Mouse (Mus musculus) megakaryocyte-erythroid progenitor cell, adult 5 weeks (primary cell): ENCODE data around the gene Zbtb2. TPM values are rescaled to one million over a fixed set of nuclear protein-coding genes. Genes with fewer than 3 reads are reported as not detected.

Experiments
- polyA plus RNA-seq: library from polyadenylated mRNA; stranded (reverse); fragments of >175 nt; gene quantifications from 2 replicates; pipeline ENCODE4 v1.2.3, GENCODE M21; 2012

Zbtb2 gene
- polyA plus RNA-seq = 16.6 and 21.1 TPM in 2 replicates

GRCm38 (mm10) chr10:4387701-4388383 is at the start of gene Zbtb2:
Gene Zbtb2 (minus strand): TSS chr10:4388108.

GRCm38 (mm10) chr10:4432123-4432931 is 44.4 kb upstream of the Zbtb2 start, which contains the start of the genes Rmnd1 and Armt1:
Gene Rmnd1 (minus strand): TSS chr10:4432388.
Gene Armt1 (plus strand): TSS chr10:4432467.

Other genes starting within 250 kb of the Zbtb2 start
- gene Akap12, start 121.7 kb downstream of the Zbtb2 start, polyA plus RNA-seq = 0.88 and 1.6 TPM in 2 replicates
- gene Rmnd1, start 44.3 kb upstream of the Zbtb2 start, polyA plus RNA-seq = 15.4 and 19.0 TPM in 2 replicates
- 5.1 and 5.7 TPM in 2 replicates for gene Armt1, start 44.4 kb upstream of the Zbtb2 start, polyA plus RNA-seq
- 0.04 and 0.51 TPM in 2 replicates for gene Ccdc170, start 94.4 kb upstream of the Zbtb2 start, polyA plus RNA-seq
- gene Esr1, start 223.5 kb upstream of the Zbtb2 start, polyA plus RNA-seq = 7.1 and 10.0 TPM in 2 replicates